Mouse (Mus musculus) embryonic facial prominence, embryonic 12.5 days (tissue): ENCODE results near the gene Ndufc1. TPM values are rescaled to one million over a fixed set of nuclear protein-coding genes. Genes with fewer than 3 reads are reported as not detected.
A peak's percentile ranks its signal among the peaks of the same experiment; 100 is the strongest.
"Not testable (repeated sequence)": the region's sequence is repeated elsewhere in the genome, so short reads cannot be mapped to it uniquely, and the experiment has no call there.

ENCODE experiments used
- ATAC-seq: fragments of 200-750 bp; cut with Nextera tagmentation; 2 replicates; pipeline ENCODE4 v1.8.0; 2017; ENCODE audit not compliant: insufficient number of reproducible peaks, insufficient read depth, low FRiP score, low TSS enrichment
- H3K27ac ChIP-seq: fragments of 300-500 bp; sonication (generic); 2 replicates; pipeline ENCODE4 v1.5.1; 2016; ENCODE audit warnings: mild to moderate bottlenecking
- H3K27me3 ChIP-seq: fragments of 300-500 bp; sonication (generic); 2 replicates; pipeline ENCODE4 v1.6.1; 2016; ENCODE audit warnings: mild to moderate bottlenecking, moderate library complexity
- H3K36me3 ChIP-seq: fragments of 300-500 bp; sonication (generic); 2 replicates; pipeline ENCODE4 v1.6.1; 2016; ENCODE audit warnings: mild to moderate bottlenecking
- H3K4me1 ChIP-seq: fragments of 300-500 bp; sonication (generic); 2 replicates; pipeline ENCODE4 v1.6.1; 2016
- H3K4me2 ChIP-seq: fragments of 300-500 bp; sonication (generic); replicated peaks from 2 replicates; pipeline ENCODE4 v1.6.1; 2016; ENCODE audit warnings: mild to moderate bottlenecking, moderate library complexity
- H3K4me3 ChIP-seq: fragments of 300-500 bp; sonication (generic); 2 replicates; pipeline ENCODE4 v1.5.1; 2016; ENCODE audit warnings: mild to moderate bottlenecking
- H3K9ac ChIP-seq: fragments of 300-500 bp; sonication (generic); 2 replicates; pipeline ENCODE4 v1.6.1; 2016; ENCODE audit warnings: mild to moderate bottlenecking, moderate library complexity
- H3K9me3 ChIP-seq: fragments of 300-500 bp; sonication (generic); 2 replicates; pipeline ENCODE4 v1.6.1; 2016; ENCODE audit warnings: mild to moderate bottlenecking, moderate library complexity
- WGBS: fragments of 180-500 bp; shearing (Covaris S2); methylation state at CpG from one replicate; pipeline ENCODE4 v1.1.7; 2016; 5-methylcytosine and 5-hydroxymethylcytosine counted together
- polyA plus RNA-seq: library from polyadenylated mRNA; unstranded; fragments of >200 nt; fragmentation: Nextera tagmentation; extraction: Ambion mirVana; gene quantifications from 2 replicates; pipeline ENCODE4 v1.2.1, GENCODE M21; 2016

Gene Ndufc1
- polyA plus RNA-seq, result 685 and 686 TPM in 2 replicates

DNA sequence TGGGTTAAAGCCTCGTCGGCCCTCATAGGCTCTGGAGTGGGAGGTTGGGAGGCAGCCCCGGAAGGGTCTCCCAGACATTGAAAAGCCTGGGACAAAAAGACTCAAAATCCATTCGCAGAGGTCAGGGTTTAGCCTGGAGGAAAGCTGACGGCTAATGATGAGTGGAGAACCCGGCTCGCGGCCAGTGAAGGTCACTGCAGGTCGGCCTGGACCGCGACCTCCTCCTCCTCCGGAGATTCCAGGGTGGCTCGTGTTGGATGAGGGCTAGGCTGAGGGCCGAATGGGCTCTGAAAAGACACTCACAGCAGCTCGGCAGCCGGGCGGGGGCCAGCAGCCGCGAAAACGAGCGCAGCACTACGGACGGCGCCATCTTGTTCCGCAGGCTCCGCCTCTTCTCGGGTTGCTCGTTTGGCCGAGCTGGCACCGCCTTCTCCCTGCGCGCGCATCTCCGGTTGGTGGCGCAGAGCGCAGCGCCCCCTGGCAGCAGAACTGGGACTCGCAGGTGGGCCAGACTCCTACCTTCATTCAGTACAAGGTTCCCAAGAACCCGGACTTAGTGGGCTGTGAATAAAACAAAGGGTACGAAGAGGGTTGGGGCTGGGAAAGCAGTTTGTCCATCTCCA, at the start of gene Ndufc1:
Gene Ndufc1, minus strand, starts transcription at position 428 of the 623 bp plus-strand sequence.
- H3K4me3 ChIP-seq, result peak within 1 kb of the TSS; percentile 70
- no peaks in the 10 kb centered on the region for H3K27me3 ChIP-seq
- peak; percentile 72 for ATAC-seq
- no peaks in the 10 kb centered on the region for H3K4me1 ChIP-seq
- under 1% methylated on average over 40 of the region's 40 CpGs for WGBS
- peak within 1 kb of the TSS; percentile 54 for H3K4me2 ChIP-seq
- peak within 1 kb of the TSS; percentile 73 for H3K9ac ChIP-seq
- H3K27ac ChIP-seq, result peak within 1 kb of the TSS; percentile 93
- no peaks in the 10 kb centered on the region for H3K9me3 ChIP-seq
- H3K36me3 ChIP-seq, result peaks cover 26% of the 10 kb centered on the region; the same call in 1 of the 2 replicates

DNA sequence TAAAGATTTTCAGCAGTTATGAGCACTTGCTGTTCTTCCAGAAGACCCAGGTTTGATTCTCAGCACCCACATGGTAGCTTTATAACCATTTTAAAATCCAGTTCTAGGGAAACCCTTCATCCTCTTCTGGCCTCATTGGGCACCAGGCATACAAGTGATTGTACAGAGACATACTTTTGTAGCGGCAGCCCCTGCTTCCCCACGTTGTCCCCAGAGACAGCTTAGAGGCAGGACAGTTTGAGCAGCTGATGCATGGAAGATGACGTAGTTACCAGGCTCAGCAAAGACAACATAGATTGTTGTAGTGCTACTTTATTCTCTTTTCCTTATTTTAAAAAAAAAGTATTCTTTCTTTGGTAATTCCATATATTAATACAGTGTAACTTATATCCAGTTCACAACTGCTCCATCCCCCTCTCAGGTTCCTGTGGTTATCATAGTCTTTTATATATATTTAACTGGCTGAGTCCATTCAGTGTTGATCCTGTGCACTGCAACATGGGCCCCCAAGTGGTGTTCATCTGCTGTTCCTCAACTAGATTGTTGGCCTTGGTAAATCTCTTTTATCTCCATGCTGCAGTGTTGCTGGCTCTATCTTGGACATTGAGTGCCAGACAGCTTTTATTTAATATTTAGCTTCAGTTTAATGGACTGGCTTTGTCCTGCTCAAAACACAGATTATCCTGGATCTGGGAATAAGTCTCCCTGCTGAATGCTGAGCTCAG, 26.2 kb upstream of the Ndufc1 start:
- H3K4me3 ChIP-seq, result no peak overlapping the region
- no peaks in the 10 kb centered on the region for H3K4me1 ChIP-seq
- no peak overlapping the region for H3K4me2 ChIP-seq
- H3K27ac ChIP-seq, result no peak overlapping the region
- H3K9me3 ChIP-seq, result no peaks in the 10 kb centered on the region
- 85% methylated on average over 3 of the region's 3 CpGs for WGBS
- no peaks in the 10 kb centered on the region for H3K27me3 ChIP-seq
- no peak for ATAC-seq
- no peak overlapping the region for H3K9ac ChIP-seq
- H3K36me3 ChIP-seq, result peaks cover 12% of the 10 kb centered on the region

DNA sequence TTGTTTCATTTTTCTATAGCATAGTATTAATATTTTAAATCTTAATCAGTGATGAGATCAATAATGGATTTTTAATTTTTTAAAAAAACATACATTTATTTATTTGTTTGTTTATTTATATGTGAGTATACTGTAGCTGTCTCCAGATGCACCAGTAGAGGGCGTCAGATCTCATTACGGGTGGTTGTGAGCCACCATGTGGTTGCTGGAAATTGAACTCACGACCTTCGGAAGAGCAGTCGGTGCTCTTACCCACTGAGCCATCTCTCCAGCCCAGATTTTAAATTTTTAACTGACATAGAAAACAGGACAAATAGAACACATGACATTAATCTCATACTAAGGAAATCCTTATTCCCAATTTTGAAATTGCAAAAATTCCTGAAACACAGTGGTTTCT, 25.6 kb upstream of the Ndufc1 start:
- ATAC-seq, H3K27me3 ChIP-seq, H3K9ac ChIP-seq, H3K4me2 ChIP-seq, H3K4me3 ChIP-seq, H3K9me3 ChIP-seq, H3K36me3 ChIP-seq, H3K27ac ChIP-seq, H3K4me1 ChIP-seq: not testable (repeated sequence)
- WGBS, result 90% methylated on average over 5 of the region's 5 CpGs

GRCm38 (mm10) chr3:51425394-51425793, 16.6 kb upstream of the Ndufc1 start:
- H3K36me3 ChIP-seq, result no peaks in the 10 kb centered on the region
- no peak overlapping the region for H3K4me3 ChIP-seq
- H3K4me1 ChIP-seq, result no peaks in the 10 kb centered on the region
- no peak overlapping the region for H3K4me2 ChIP-seq
- H3K27ac ChIP-seq, result no peak overlapping the region
- H3K9me3 ChIP-seq, result no peaks in the 10 kb centered on the region
- no peaks in the 10 kb centered on the region for H3K27me3 ChIP-seq
- no peak for ATAC-seq
- no peak overlapping the region for H3K9ac ChIP-seq

DNA sequence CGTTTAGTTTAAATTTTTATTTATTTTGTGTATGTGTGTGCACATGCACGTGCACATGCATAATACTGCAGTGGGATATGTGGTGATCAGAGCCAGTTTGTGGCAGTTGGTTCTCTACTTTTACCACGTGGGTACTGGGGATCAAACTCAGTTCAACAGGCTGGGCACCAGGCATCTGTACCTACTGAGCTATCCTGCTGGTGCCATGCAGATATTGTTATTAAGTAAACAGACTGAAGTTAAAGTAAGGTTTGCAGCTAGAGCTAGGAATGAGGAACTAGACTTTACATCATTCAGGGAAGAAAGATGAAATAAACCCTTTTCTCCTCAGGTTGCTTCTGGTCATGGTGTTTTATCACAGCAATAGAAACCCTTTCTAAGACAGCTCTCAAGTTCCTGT, 13.1 kb upstream of the Ndufc1 start:
- Histone ChIP-seq H3K27me3 (no peaks in the 10 kb centered on the region), H3K9ac (no peak overlapping the region), H3K4me2 (no peak overlapping the region), H3K4me1 (peaks cover 9% of the 10 kb centered on the region), H3K27ac (no peak overlapping the region), H3K9me3 (no peaks in the 10 kb centered on the region), H3K4me3 (no peak overlapping the region), H3K36me3 (no peaks in the 10 kb centered on the region)
- ATAC-seq, result no peak
- WGBS, result 84% methylated on average over 3 of the region's 3 CpGs

- 83% methylated on average over 2 of the region's 2 CpGs for WGBS
- peaks cover 16% of the 10 kb centered on the region for H3K4me1 ChIP-seq
- H3K36me3 ChIP-seq, result no peaks in the 10 kb centered on the region
- H3K4me3 ChIP-seq, result no peak overlapping the region
- H3K4me2 ChIP-seq, result peak overlapping the region; percentile 76
- H3K27ac ChIP-seq, result no peak overlapping the region
- no peak for ATAC-seq
- H3K9me3 ChIP-seq, result no peaks in the 10 kb centered on the region
- no peaks in the 10 kb centered on the region for H3K27me3 ChIP-seq
- no peak overlapping the region for H3K9ac ChIP-seq
These were observed 9.2 kb upstream of the Ndufc1 start for GRCm38 (mm10) chr3:51417966-51418365.

- Histone ChIP-seq H3K27ac (no peak overlapping the region), H3K9me3 (no peaks in the 10 kb centered on the region), H3K4me3 (peak overlapping the region; percentile 99), H3K27me3 (no peaks in the 10 kb centered on the region), H3K36me3 (no peaks in the 10 kb centered on the region), H3K4me2 (peak overlapping the region; percentile 76), H3K9ac (peak overlapping the region; percentile 98; the same call in 1 of the 2 replicates), H3K4me1 (peaks cover 16% of the 10 kb centered on the region)
- WGBS, result 44% methylated on average over 2 of the region's 2 CpGs
- ATAC-seq, result no peak
These were observed 8.7 kb upstream of the Ndufc1 start for GRCm38 (mm10) chr3:51417485-51417884.

DNA sequence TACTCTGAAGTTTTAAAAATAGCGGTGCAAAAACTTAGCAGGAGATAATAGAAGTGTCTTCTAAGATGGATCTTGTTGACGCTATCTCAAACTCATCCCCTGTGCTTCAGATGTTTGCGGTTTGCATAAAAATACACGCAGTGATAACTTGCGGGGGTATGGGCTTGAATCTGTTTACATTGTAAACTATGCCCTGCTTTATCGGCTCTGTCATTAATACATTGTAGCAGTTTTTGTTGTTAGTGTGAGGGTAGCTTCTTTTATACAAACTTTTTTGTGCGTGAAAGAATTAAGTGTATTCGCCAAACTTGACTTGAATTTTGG, 8.3 kb upstream of the Ndufc1 start:
- Histone ChIP-seq H3K27me3 (no peaks in the 10 kb centered on the region), H3K9me3 (no peaks in the 10 kb centered on the region), H3K36me3 (no peaks in the 10 kb centered on the region), H3K4me2 (peak overlapping the region; percentile 76), H3K4me3 (peak overlapping the region; percentile 99), H3K27ac (peak overlapping the region; percentile 94; the same call in 1 of the 2 replicates), H3K9ac (peak overlapping the region; percentile 98), H3K4me1 (peaks cover 16% of the 10 kb centered on the region)
- WGBS, result 6% methylated on average over 8 of the region's 8 CpGs
- ATAC-seq, result no peak

DNA sequence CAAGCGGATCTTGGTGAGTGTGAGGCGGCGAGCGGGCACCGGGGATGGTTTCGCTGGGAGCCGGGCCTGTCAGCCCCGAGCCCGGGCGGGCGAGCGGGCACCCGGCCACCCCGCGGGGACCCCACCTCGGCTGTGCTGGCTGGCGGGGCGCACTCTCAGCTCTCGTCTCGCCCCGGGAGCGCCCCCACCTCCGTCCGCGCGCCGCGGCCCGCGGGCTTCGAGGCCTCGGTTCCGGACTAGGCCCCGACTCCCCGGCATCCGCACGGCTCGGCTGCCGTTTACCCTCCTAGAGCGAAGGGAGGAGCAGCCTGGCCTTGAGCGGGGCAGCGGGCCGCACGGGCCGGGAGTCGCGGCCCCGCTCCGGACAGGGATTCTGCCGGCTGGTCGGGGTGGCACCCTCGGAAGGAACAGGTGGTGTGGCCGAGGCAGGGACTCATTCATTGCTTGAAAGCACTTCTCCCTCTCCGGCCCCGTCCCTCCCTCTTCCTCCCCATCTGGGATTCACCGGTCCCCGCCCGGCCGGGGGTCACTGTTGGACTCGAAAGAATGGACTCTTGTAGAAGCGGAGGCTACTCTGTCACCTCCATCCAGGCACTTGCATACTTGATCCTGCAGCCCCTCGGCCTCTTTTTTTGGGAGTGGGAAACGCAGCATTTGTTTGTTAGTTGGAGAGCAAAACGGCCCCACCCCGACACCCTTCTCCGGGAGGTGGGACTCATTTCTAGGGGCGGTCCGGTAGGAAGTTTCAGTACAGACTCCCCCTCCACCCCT, 7.8 kb upstream of the Ndufc1 start:
- H3K27me3 ChIP-seq, result no peaks in the 10 kb centered on the region
- peak overlapping the region; percentile 76 for H3K4me2 ChIP-seq
- peak overlapping the region; percentile 98 for H3K9ac ChIP-seq
- H3K9me3 ChIP-seq, result no peaks in the 10 kb centered on the region
- H3K4me3 ChIP-seq, result peak overlapping the region; percentile 99
- H3K36me3 ChIP-seq, result no peaks in the 10 kb centered on the region
- WGBS, result under 1% methylated on average over 66 of the region's 68 CpGs
- H3K27ac ChIP-seq, result peak overlapping the region; percentile 94
- peaks cover 16% of the 10 kb centered on the region for H3K4me1 ChIP-seq
- peak; percentile 57; the same call in 1 of the 2 replicates for ATAC-seq

GRCm38 (mm10) chr3:51416073-51416363, 7.2 kb upstream of the Ndufc1 start:
- ATAC-seq, result peak; percentile 41; the same call in 1 of the 2 replicates
- WGBS, result 0% methylated on average over 23 of the region's 30 CpGs
- Histone ChIP-seq H3K4me3 (peak overlapping the region; percentile 99), H3K27ac (peak overlapping the region; percentile 94), H3K9ac (peak overlapping the region; percentile 98), H3K4me2 (peak overlapping the region; percentile 76), H3K36me3 (no peaks in the 10 kb centered on the region), H3K27me3 (no peaks in the 10 kb centered on the region), H3K4me1 (peaks cover 16% of the 10 kb centered on the region), H3K9me3 (no peaks in the 10 kb centered on the region)

GRCm38 (mm10) chr3:51415098-51416072, 6.6 kb upstream of the Ndufc1 start, which contains the start of gene Naa15:
Naa15 (plus strand) TSS chr3:51415148.
- Histone ChIP-seq H3K27ac (peak within 1 kb of the TSS; percentile 94), H3K36me3 (no peaks in the 10 kb centered on the region), H3K4me2 (peak within 1 kb of the TSS; percentile 76), H3K9me3 (no peaks in the 10 kb centered on the region), H3K4me1 (peaks cover 16% of the 10 kb centered on the region), H3K4me3 (peak within 1 kb of the TSS; percentile 99), H3K27me3 (no peaks in the 10 kb centered on the region), H3K9ac (peak within 1 kb of the TSS; percentile 98)
- 5% methylated on average over 43 of the region's 43 CpGs for WGBS
- peak; percentile 83 for ATAC-seq
